In the genomic region with DNA sequence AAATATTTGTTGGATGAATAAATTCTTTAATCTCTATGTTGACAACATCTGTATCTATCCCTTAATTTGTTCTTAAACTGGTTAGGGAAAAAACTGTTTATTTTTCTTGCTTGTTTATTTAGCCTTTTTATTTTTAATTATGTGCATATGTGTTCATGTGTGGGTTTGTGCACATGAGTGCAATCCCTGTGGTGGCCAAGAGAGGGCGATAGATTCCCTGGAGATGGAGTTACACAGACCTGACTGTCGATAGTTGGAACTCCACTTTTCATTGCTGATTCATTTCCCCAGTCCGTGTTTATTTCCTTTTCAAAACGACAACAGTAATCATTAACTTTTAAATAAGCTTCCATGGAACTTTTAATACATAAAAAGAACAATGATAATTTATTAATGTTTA, we compare ENCODE assay signal across 9 mouse cellular contexts. TPM values are rescaled to one million over a fixed set of nuclear protein-coding genes. Genes with fewer than 3 reads are reported as not detected.
DNase-seq lines count a peak whose midpoint lies in the region; ATAC-seq and TF ChIP-seq lines count a peak whose summit lies in the region.
"Had no signal": no experiment of that assay in that cellular context is flagged by ENCODE, and none has a peak within 500 bp of the region (broad histone marks: within the 10 kb centered on the region; RNA-seq: fewer than 3 reads in every experiment).

No protein-coding gene starts in this region.

- DNase-seq in heart, postnatal 0 days (ENCODE audit: low spot score), result no peak
- no peak for DNase-seq in heart, postnatal 25 days (ENCODE audit: low spot score)
- peak; percentile 18 for DNase-seq in thymus, adult 2 months
- no peak for DNase-seq in thymus, adult 18-20 months
- peak; percentile 62 for DNase-seq in induced T-regulatory cell, adult 2 months (ENCODE audit: low read depth)
- peak; percentile 54 for DNase-seq in thymus, postnatal 4 days
- DNase-seq in frontal cortex, postnatal 14 days (ENCODE audit: low spot score in 2 of 2), result no peak

- no peak for TF ChIP-seq EP300 in heart, postnatal 0 days (IDR thresholded peaks at IDR 0.05; ENCODE audit: low read depth)

- WGBS in heart, postnatal 0 days, result 39% methylated on average over 4 of the region's 4 CpGs
- 49% methylated on average over 4 of the region's 4 CpGs for WGBS in thymus, adult 2 months
- WGBS in forebrain, embryonic 16.5 days, result 55% methylated on average over 4 of the region's 4 CpGs

- H3K9me3 ChIP-seq in heart, postnatal 0 days (replicated peaks; ENCODE audit: control insufficient read depth, low read length), result no peaks in the 10 kb centered on the region
- no peaks in the 10 kb centered on the region for H3K9me3 ChIP-seq in forebrain, embryonic 16.5 days (ENCODE audit: control insufficient read depth, low read length)
- H3K9me3 ChIP-seq: hindbrain, embryonic 15.5 days had no signal

- no peaks in the 10 kb centered on the region for H3K27me3 ChIP-seq in heart, postnatal 0 days (ENCODE audit: control insufficient read depth, insufficient read depth, low read length)
- no peaks in the 10 kb centered on the region for H3K27me3 ChIP-seq in thymus, adult 2 months (ENCODE audit: control insufficient read depth, insufficient read depth, low read length)
- H3K27me3 ChIP-seq in forebrain, embryonic 16.5 days (replicated peaks; ENCODE audit: control insufficient read depth, insufficient read depth, low read length), result no peaks in the 10 kb centered on the region
- H3K27me3 ChIP-seq: hindbrain, embryonic 15.5 days had no signal

- intact Hi-C loops in heart, postnatal 25 days (cut with DNase I), result loop anchor here (5.0 kb wide), 1 partner anchor 40 kb away; a partner anchor contains a TSS

- no peak for ATAC-seq in heart, postnatal 0 days (ENCODE audit: insufficient read depth, low read depth)
- ATAC-seq in forebrain, embryonic 16.5 days, result no peak

- no peaks in the 10 kb centered on the region for H3K36me3 ChIP-seq in heart, postnatal 0 days (replicated peaks; ENCODE audit: control insufficient read depth, insufficient read depth, low read length)
- no peaks in the 10 kb centered on the region for H3K36me3 ChIP-seq in thymus, adult 2 months (ENCODE audit: control insufficient read depth, insufficient read depth, low read length)
- no peaks in the 10 kb centered on the region for H3K36me3 ChIP-seq in forebrain, embryonic 16.5 days (ENCODE audit: control insufficient read depth, insufficient read depth)
- H3K36me3 ChIP-seq: hindbrain, embryonic 15.5 days had no signal

- H3K4me3 ChIP-seq in heart, postnatal 0 days (ENCODE audit: low read depth, low read length), result no peak overlapping the region
- H3K4me3 ChIP-seq in thymus, adult 2 months (ENCODE audit: control insufficient read depth, insufficient read depth, low read length), result no peak overlapping the region
- H3K4me3 ChIP-seq in forebrain, embryonic 16.5 days (replicated peaks; ENCODE audit: low read length), result no peak overlapping the region
- H3K4me3 ChIP-seq: hindbrain, embryonic 15.5 days had no signal

- no peak overlapping the region for H3K4me2 ChIP-seq in heart, postnatal 0 days (ENCODE audit: low read depth, low read length)
- no peak overlapping the region for H3K4me2 ChIP-seq in forebrain, embryonic 16.5 days (ENCODE audit: low read length)
- H3K4me2 ChIP-seq: hindbrain, embryonic 15.5 days had no signal

- no peak overlapping the region for H3K27ac ChIP-seq in heart, postnatal 0 days (ENCODE audit: low read depth)
- H3K27ac ChIP-seq in thymus, adult 2 months (ENCODE audit: control insufficient read depth, insufficient read depth, low read length), result no peak overlapping the region
- H3K27ac ChIP-seq in forebrain, embryonic 16.5 days (ENCODE audit: low read length), result no peak overlapping the region
- H3K27ac ChIP-seq: hindbrain, embryonic 15.5 days had no signal

- H3K9ac ChIP-seq in heart, postnatal 0 days (replicated peaks; ENCODE audit: low read depth, low read length), result no peak overlapping the region
- H3K9ac ChIP-seq in forebrain, embryonic 16.5 days (replicated peaks; ENCODE audit: low read depth, low read length), result no peak overlapping the region
- H3K9ac ChIP-seq: hindbrain, embryonic 15.5 days had no signal

- TF ChIP-seq POLR2A in thymus, adult 2 months (IDR thresholded peaks at IDR 0.05; ENCODE audit: control insufficient read depth, extremely low read depth, insufficient read depth, low read length, poor library complexity), result no peak

- peak; percentile 15; the same call in 1 of the 2 replicates for TF ChIP-seq CTCF in heart, postnatal 0 days (IDR thresholded peaks at IDR 0.05; ENCODE audit: low read depth)
- no peak for TF ChIP-seq CTCF in thymus, adult 2 months (IDR thresholded peaks at IDR 0.05; ENCODE audit: borderline replicate concordance, control insufficient read depth, extremely low read depth, insufficient read depth, low read length, poor library complexity)

- no peaks in the 10 kb centered on the region for H3K4me1 ChIP-seq in heart, postnatal 0 days (ENCODE audit: control insufficient read depth, insufficient read depth)
- H3K4me1 ChIP-seq in thymus, adult 2 months (replicated peaks; ENCODE audit: control insufficient read depth, insufficient read depth, low read length), result peaks cover 3% of the 10 kb centered on the region; the same call in 1 of the 2 replicates
- no peaks in the 10 kb centered on the region for H3K4me1 ChIP-seq in forebrain, embryonic 16.5 days (replicated peaks; ENCODE audit: control insufficient read depth, insufficient read depth, low read length)
- H3K4me1 ChIP-seq: hindbrain, embryonic 15.5 days had no signal

RNA-seq across cellular contexts. Expression of a gene that starts 31.2 kb away (rescaled TPM):
- 17.2 and 20.8 TPM in 2 replicates for total RNA-seq in heart, postnatal 0 days (2014; rRNA removed; ENCODE audit: low replicate concordance)
- 48.7 and 55.0 TPM in 2 replicates for polyA plus RNA-seq in heart, postnatal 0 days (2015; fragmentation: Nextera tagmentation; extraction: Ambion mirVana)
- 10 to 100 TPM; 11.8 to 12.2 TPM for total RNA-seq in heart, postnatal 25 days (2021)
- polyA plus RNA-seq in thymus, adult 2 months (2012; rRNA removed), result 82.6 and 86.1 TPM in 2 replicates
- 27.4 and 29.1 TPM in 2 replicates for polyA plus RNA-seq in forebrain, embryonic 16.5 days (2015; fragmentation: Nextera tagmentation; extraction: Ambion mirVana)

RNA-seq across cellular contexts. Expression of a gene that starts 37.6 kb away (rescaled TPM):
- total RNA-seq in heart, postnatal 0 days (2014; rRNA removed; ENCODE audit: low replicate concordance), result 4.3 TPM in 1 of 2 replicates, not detected in the other
- polyA plus RNA-seq in heart, postnatal 0 days (2015; fragmentation: Nextera tagmentation; extraction: Ambion mirVana), result 2.8 TPM in 2 replicates
- 1 to 10 TPM; 1.8 to 2.2 TPM for total RNA-seq in heart, postnatal 25 days (2021)
- polyA plus RNA-seq in thymus, adult 2 months (2012; rRNA removed), result 11.6 and 13.1 TPM in 2 replicates
- 4.7 and 7.4 TPM in 2 replicates for polyA plus RNA-seq in forebrain, embryonic 16.5 days (2015; fragmentation: Nextera tagmentation; extraction: Ambion mirVana)

RNA-seq across cellular contexts. Expression of a gene that starts 54.0 kb away (rescaled TPM):
- total RNA-seq in heart, postnatal 0 days (2014; rRNA removed; ENCODE audit: low replicate concordance), result 48.7 and 52.2 TPM in 2 replicates
- 44.1 and 50.2 TPM in 2 replicates for polyA plus RNA-seq in heart, postnatal 0 days (2015; fragmentation: Nextera tagmentation; extraction: Ambion mirVana)
- total RNA-seq in heart, postnatal 25 days (2021), result 10 to 100 TPM; 41.5 to 50.2 TPM
- 67.0 and 89.3 TPM in 2 replicates for polyA plus RNA-seq in thymus, adult 2 months (2012; rRNA removed)
- 32.2 and 34.0 TPM in 2 replicates for polyA plus RNA-seq in forebrain, embryonic 16.5 days (2015; fragmentation: Nextera tagmentation; extraction: Ambion mirVana)

Comparison
In these comparisons a context has a peak if more than half of its experiments do, and no peak if none do; other contexts are left out.
1. DNase-seq: peak in thymus, adult 2 months (single experiment), induced T-regulatory cell, adult 2 months (single experiment) and thymus, postnatal 4 days (single experiment); none in heart, postnatal 0 days (single experiment), heart, postnatal 25 days (single experiment), thymus, adult 18-20 months (0 of 2) and frontal cortex, postnatal 14 days (0 of 2).